Mouse (Mus musculus) megakaryocyte-erythroid progenitor cell, adult 5-6 weeks (primary cell): ENCODE measurements around the gene Mdh1b. TPM values are rescaled to one million over a fixed set of nuclear protein-coding genes. Genes with fewer than 3 reads are reported as not detected.

Experiments
- ATAC-seq: replicated peaks from 2 replicates; pipeline ENCODE4 v1.8.0; 2016; ENCODE audit warnings: mild to moderate bottlenecking, inconsistent platforms; ENCODE audit not compliant: severe bottlenecking, poor library complexity, low FRiP score, low TSS enrichment
- total RNA-seq, 2 experiments: library from RNA; stranded (forward) in 1 of 2; stranded (reverse) in 1 of 2; fragments of 200-1000, 215-1000 nt in 1 of 2; fragments of >200 nt in 1 of 2; fragmentation: Nextera tagmentation in 1 of 2; gene quantifications; 2 replicates each; pipeline ENCODE4 v1.2.3; 2014 to 2017

The Mdh1b gene
- total RNA-seq, 2 experiments from 2014 or later: not detected

DNA sequence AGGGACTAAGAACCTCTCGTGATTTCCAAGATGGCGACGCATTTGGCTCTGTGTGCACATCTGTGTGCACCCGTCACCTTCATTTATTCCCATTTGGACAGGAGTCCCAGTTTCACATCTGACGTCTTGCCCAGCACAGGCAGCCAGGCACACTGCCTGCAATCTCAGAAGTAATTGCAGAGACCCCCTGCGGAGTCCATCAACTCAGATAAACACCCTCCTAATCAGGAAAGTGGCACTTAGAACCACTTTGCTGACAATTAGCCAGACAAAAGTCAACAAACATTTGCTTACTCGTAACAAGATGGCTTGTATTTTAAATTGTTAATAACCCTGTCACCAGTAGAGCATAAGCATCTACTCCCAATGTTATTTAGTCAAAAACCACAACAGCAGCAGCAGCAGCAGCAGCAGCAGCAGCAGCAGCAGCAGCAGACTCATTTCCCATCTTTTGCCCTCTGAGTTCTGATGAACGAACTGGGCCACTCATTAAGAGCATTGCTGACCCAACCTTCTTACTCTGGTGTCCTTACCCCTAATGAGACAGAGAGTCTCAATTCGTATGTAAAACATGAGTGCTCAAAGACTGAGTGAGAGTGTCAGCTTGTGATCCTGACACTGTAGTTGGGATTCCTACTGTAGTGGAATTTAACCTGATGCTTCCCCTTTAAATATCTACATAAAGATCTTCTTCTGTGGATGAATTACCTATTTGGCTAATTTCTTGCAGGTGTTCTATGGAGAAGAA is 62.7 kb downstream of the Mdh1b start:
- ATAC-seq: no peak

- ATAC-seq: no peak
These were observed 64.0 kb downstream of the Mdh1b start for GRCm38 (mm10) chr1:63666089-63666488.

- peak; percentile 80 for ATAC-seq
These were observed 70.5 kb downstream of the Mdh1b start for GRCm38 (mm10) chr1:63659591-63659990.

DNA sequence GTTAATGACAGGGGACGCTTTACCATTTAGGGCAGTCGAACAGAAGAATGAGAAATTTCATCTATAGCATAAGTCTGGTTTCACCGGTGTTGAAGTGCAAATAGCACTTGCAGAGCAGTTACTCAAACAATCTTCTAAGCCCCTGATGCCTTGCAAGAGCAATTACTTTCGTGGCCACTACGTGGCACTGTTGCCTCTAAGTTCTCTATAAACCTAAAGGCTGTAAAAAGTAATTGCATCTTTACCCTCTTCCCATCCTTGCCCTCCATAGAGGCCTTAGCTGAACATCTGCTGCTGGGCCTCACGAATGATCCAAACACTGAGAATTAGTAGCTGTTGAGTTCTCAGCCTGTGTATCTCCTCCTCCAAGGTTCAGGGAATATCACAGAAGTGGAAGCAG is 72.1 kb downstream of the Mdh1b start:
- peak; percentile 81 for ATAC-seq

Other genes with a start within 250 kb of the Mdh1b start
- not detected in 2 replicates for gene Gm39653, start 114.3 kb downstream of the Mdh1b start, total RNA-seq (2014; fragmentation: Nextera tagmentation)
- not detected in 2 replicates for gene Gm39653, start 114.3 kb downstream of the Mdh1b start, total RNA-seq (2017)
- gene Dytn, start 43.4 kb downstream of the Mdh1b start, total RNA-seq (2014; fragmentation: Nextera tagmentation): not detected in 2 replicates
- gene Dytn, start 43.4 kb downstream of the Mdh1b start, total RNA-seq (2017): not detected in 2 replicates
- gene Fastkd2, start 296 bp upstream of the Mdh1b start, total RNA-seq (2014; fragmentation: Nextera tagmentation): 70.4 and 83.7 TPM in 2 replicates
- 34.9 and 50.2 TPM in 2 replicates for gene Fastkd2, start 296 bp upstream of the Mdh1b start, total RNA-seq (2017)
- not detected in 2 replicates for gene 4933402D24Rik, start 38.9 kb upstream of the Mdh1b start, total RNA-seq (2014; fragmentation: Nextera tagmentation)
- not detected in 2 replicates for gene 4933402D24Rik, start 38.9 kb upstream of the Mdh1b start, total RNA-seq (2017)